Mouse (Mus musculus): ENCODE results near the gene Mmp24. TPM values are rescaled to one million over a fixed set of nuclear protein-coding genes. Genes with fewer than 3 reads are reported as not detected.

The Mmp24 gene
- polyA plus RNA-seq, 1 experiment = 0.08 TPM

GRCm38 (mm10) chr2:155774261-155774926 lies 748 bp upstream of the Mmp24 start:
- peaks cover 22% of the 10 kb centered on the region for H3K27me3 ChIP-seq (ENCODE audit: control insufficient read depth, insufficient read depth, low read length)
- TF ChIP-seq POLR2A (IDR thresholded peaks at IDR 0.05; ENCODE audit: control insufficient read depth, extremely low read depth, insufficient read depth, low read length, poor library complexity) (no peak), CTCF (IDR thresholded peaks at IDR 0.05; ENCODE audit: borderline replicate concordance, control insufficient read depth, extremely low read depth, insufficient read depth, low read length, poor library complexity) (no peak)
- peaks cover 5% of the 10 kb centered on the region; the same call in 1 of the 2 replicates for H3K4me1 ChIP-seq (replicated peaks; ENCODE audit: control insufficient read depth, insufficient read depth, low read length)
- no peak overlapping the region for H3K27ac ChIP-seq (ENCODE audit: control insufficient read depth, insufficient read depth, low read length)
- WGBS = 56% methylated on average over 11 of the region's 11 CpGs
- no peak for DNase-seq
- no peaks in the 10 kb centered on the region for H3K36me3 ChIP-seq (ENCODE audit: control insufficient read depth, insufficient read depth, low read length)
- H3K4me3 ChIP-seq (ENCODE audit: control insufficient read depth, insufficient read depth, low read length) = no peak overlapping the region

GRCm38 (mm10) chr2:155775685-155776263 lies 632 bp downstream of the Mmp24 start:
- Histone ChIP-seq H3K27ac (ENCODE audit: control insufficient read depth, insufficient read depth, low read length) (no peak overlapping the region), H3K4me1 (replicated peaks; ENCODE audit: control insufficient read depth, insufficient read depth, low read length) (peaks cover 5% of the 10 kb centered on the region; the same call in 1 of the 2 replicates), H3K36me3 (ENCODE audit: control insufficient read depth, insufficient read depth, low read length) (no peaks in the 10 kb centered on the region), H3K4me3 (ENCODE audit: control insufficient read depth, insufficient read depth, low read length) (no peak overlapping the region), H3K27me3 (ENCODE audit: control insufficient read depth, insufficient read depth, low read length) (peaks cover 20% of the 10 kb centered on the region)
- peak; percentile 56 for DNase-seq
- 6% methylated on average over 44 of the region's 44 CpGs for WGBS
- no peak for TF ChIP-seq POLR2A (IDR thresholded peaks at IDR 0.05; ENCODE audit: control insufficient read depth, extremely low read depth, insufficient read depth, low read length, poor library complexity)
- TF ChIP-seq CTCF (IDR thresholded peaks at IDR 0.05; ENCODE audit: borderline replicate concordance, control insufficient read depth, extremely low read depth, insufficient read depth, low read length, poor library complexity) = no peak

- peaks cover 5% of the 10 kb centered on the region; the same call in 1 of the 2 replicates for H3K4me1 ChIP-seq (replicated peaks; ENCODE audit: control insufficient read depth, insufficient read depth, low read length)
- peaks cover 20% of the 10 kb centered on the region for H3K27me3 ChIP-seq (ENCODE audit: control insufficient read depth, insufficient read depth, low read length)
- no peak overlapping the region for H3K27ac ChIP-seq (ENCODE audit: control insufficient read depth, insufficient read depth, low read length)
- DNase-seq = no peak
- H3K36me3 ChIP-seq (ENCODE audit: control insufficient read depth, insufficient read depth, low read length) = no peaks in the 10 kb centered on the region
- 74% methylated on average over 10 of the region's 10 CpGs for WGBS
- no peak for TF ChIP-seq POLR2A (IDR thresholded peaks at IDR 0.05; ENCODE audit: control insufficient read depth, extremely low read depth, insufficient read depth, low read length, poor library complexity)
- TF ChIP-seq CTCF (IDR thresholded peaks at IDR 0.05; ENCODE audit: borderline replicate concordance, control insufficient read depth, extremely low read depth, insufficient read depth, low read length, poor library complexity) = no peak
- H3K4me3 ChIP-seq (ENCODE audit: control insufficient read depth, insufficient read depth, low read length) = no peak overlapping the region
These were observed 1.9 kb downstream of the Mmp24 start for GRCm38 (mm10) chr2:155776824-155777687.

GRCm38 (mm10) chr2:155777688-155777985 lies 2.5 kb downstream of the Mmp24 start:
- 87% methylated on average over 4 of the region's 4 CpGs for WGBS

GRCm38 (mm10) chr2:155778004-155778403 lies 2.9 kb downstream of the Mmp24 start:
- Histone ChIP-seq H3K27ac (ENCODE audit: control insufficient read depth, insufficient read depth, low read length) (no peak overlapping the region), H3K36me3 (ENCODE audit: control insufficient read depth, insufficient read depth, low read length) (no peaks in the 10 kb centered on the region), H3K4me3 (ENCODE audit: control insufficient read depth, insufficient read depth, low read length) (no peak overlapping the region), H3K4me1 (replicated peaks; ENCODE audit: control insufficient read depth, insufficient read depth, low read length) (peaks cover 5% of the 10 kb centered on the region; the same call in 1 of the 2 replicates), H3K27me3 (ENCODE audit: control insufficient read depth, insufficient read depth, low read length) (peaks cover 20% of the 10 kb centered on the region)
- DNase-seq = no peak
- TF ChIP-seq POLR2A (IDR thresholded peaks at IDR 0.05; ENCODE audit: control insufficient read depth, extremely low read depth, insufficient read depth, low read length, poor library complexity) (no peak), CTCF (IDR thresholded peaks at IDR 0.05; ENCODE audit: borderline replicate concordance, control insufficient read depth, extremely low read depth, insufficient read depth, low read length, poor library complexity) (no peak)
- WGBS = 80% methylated on average over 6 of the region's 6 CpGs

More at GRCm38 (mm10) chr2:155777688-155777985, 2.5 kb downstream of the Mmp24 start:
- Histone ChIP-seq H3K27me3 (ENCODE audit: control insufficient read depth, insufficient read depth, low read length) (peaks cover 20% of the 10 kb centered on the region), H3K4me1 (replicated peaks; ENCODE audit: control insufficient read depth, insufficient read depth, low read length) (peaks cover 5% of the 10 kb centered on the region; the same call in 1 of the 2 replicates), H3K36me3 (ENCODE audit: control insufficient read depth, insufficient read depth, low read length) (no peaks in the 10 kb centered on the region), H3K27ac (ENCODE audit: control insufficient read depth, insufficient read depth, low read length) (no peak overlapping the region), H3K4me3 (ENCODE audit: control insufficient read depth, insufficient read depth, low read length) (no peak overlapping the region)
- no peak for TF ChIP-seq CTCF (IDR thresholded peaks at IDR 0.05; ENCODE audit: borderline replicate concordance, control insufficient read depth, extremely low read depth, insufficient read depth, low read length, poor library complexity)
- no peak for TF ChIP-seq POLR2A (IDR thresholded peaks at IDR 0.05; ENCODE audit: control insufficient read depth, extremely low read depth, insufficient read depth, low read length, poor library complexity)
- no peak for DNase-seq

- Histone ChIP-seq H3K4me1 (replicated peaks; ENCODE audit: control insufficient read depth, insufficient read depth, low read length) (peaks cover 5% of the 10 kb centered on the region; the same call in 1 of the 2 replicates), H3K4me3 (ENCODE audit: control insufficient read depth, insufficient read depth, low read length) (no peak overlapping the region), H3K27me3 (ENCODE audit: control insufficient read depth, insufficient read depth, low read length) (peaks cover 17% of the 10 kb centered on the region), H3K36me3 (ENCODE audit: control insufficient read depth, insufficient read depth, low read length) (no peaks in the 10 kb centered on the region), H3K27ac (ENCODE audit: control insufficient read depth, insufficient read depth, low read length) (no peak overlapping the region)
- no peak for DNase-seq
- TF ChIP-seq POLR2A (IDR thresholded peaks at IDR 0.05; ENCODE audit: control insufficient read depth, extremely low read depth, insufficient read depth, low read length, poor library complexity) = no peak
- TF ChIP-seq CTCF (IDR thresholded peaks at IDR 0.05; ENCODE audit: borderline replicate concordance, control insufficient read depth, extremely low read depth, insufficient read depth, low read length, poor library complexity) = no peak
- 49% methylated on average over 7 of the region's 7 CpGs for WGBS
These were observed 3.9 kb downstream of the Mmp24 start for GRCm38 (mm10) chr2:155779066-155779465.
